Mouse (Mus musculus): ENCODE data around the gene Tulp2.
A peak's percentile ranks its signal among the peaks of the same experiment; 100 is the strongest.
"Not testable (repeated sequence)": the region's sequence is repeated elsewhere in the genome, so short reads cannot be mapped to it uniquely, and the experiment has no call there.

Gene Tulp2

GRCm38 (mm10) chr7:45488293-45489204 is 6.9 kb downstream of the Tulp2 start, which contains the start of gene Dhdh:
Gene Dhdh, minus strand, starts transcription at chr7:45488805.
- DNase-seq = peak; percentile 70 to 73

GRCm38 (mm10) chr7:45489578-45489977 is 7.9 kb downstream of the Tulp2 start:
- DNase-seq = no peak

- no peak for DNase-seq
Measured at GRCm38 (mm10) chr7:45490822-45491221, 9.1 kb downstream of the Tulp2 start.

GRCm38 (mm10) chr7:45491264-45491663 is 9.6 kb downstream of the Tulp2 start:
- peak in 1 of 2 experiments; percentile 30 for DNase-seq

- peak in 1 of 2 experiments; percentile 39 for DNase-seq
Measured at GRCm38 (mm10) chr7:45492225-45492844, 10.7 kb downstream of the Tulp2 start.

- DNase-seq = peak; percentile 80 to 81
Measured at GRCm38 (mm10) chr7:45492951-45493350, 11.3 kb downstream of the Tulp2 start.

GRCm38 (mm10) chr7:45494548-45494947 is 12.9 kb downstream of the Tulp2 start:
- no peak for DNase-seq

GRCm38 (mm10) chr7:45498427-45498826 is 16.8 kb downstream of the Tulp2 start:
- no peak for DNase-seq

GRCm38 (mm10) chr7:45507583-45507982 is 25.9 kb downstream of the Tulp2 start:
- no peak for DNase-seq

- no peak for DNase-seq
Measured at GRCm38 (mm10) chr7:45508561-45508960, 26.9 kb downstream of the Tulp2 start.

- peak in 1 of 2 experiments; percentile 32 for DNase-seq
Measured at GRCm38 (mm10) chr7:45509181-45509882, 27.7 kb downstream of the Tulp2 start.

- peak; percentile 94 to 95 for DNase-seq
Measured at GRCm38 (mm10) chr7:45509912-45510787, 28.5 kb downstream of the Tulp2 start, which contains the start of gene Nucb1. Gene Nucb1, minus strand, starts transcription at chr7:45510406.

GRCm38 (mm10) chr7:45514411-45514810 is 32.7 kb downstream of the Tulp2 start:
- DNase-seq = no peak

GRCm38 (mm10) chr7:45515436-45515835 is 33.8 kb downstream of the Tulp2 start:
- DNase-seq = no peak

- not testable (repeated sequence) for DNase-seq
Measured at GRCm38 (mm10) chr7:45516846-45517245, 35.2 kb downstream of the Tulp2 start.

- no peak for DNase-seq
Measured at GRCm38 (mm10) chr7:45518618-45519017, 36.9 kb downstream of the Tulp2 start.

- peak; percentile 35 to 50 for DNase-seq
Measured at GRCm38 (mm10) chr7:45519345-45520120, 37.9 kb downstream of the Tulp2 start.

GRCm38 (mm10) chr7:45520605-45521004 is 38.9 kb downstream of the Tulp2 start:
- DNase-seq = no peak

- peak; percentile 90 to 92 for DNase-seq
Measured at GRCm38 (mm10) chr7:45521728-45522184, 40.1 kb downstream of the Tulp2 start.

- no peak for DNase-seq
Measured at GRCm38 (mm10) chr7:45522194-45522752, 40.6 kb downstream of the Tulp2 start.

All from cerebellum, postnatal 14 days (tissue).